Mouse (Mus musculus) bone marrow, adult 2 months (tissue): ENCODE measurements around the gene Rnase2b. TPM values are rescaled to one million over a fixed set of nuclear protein-coding genes. Genes with fewer than 3 reads are reported as not detected.

Experiments used
- H3K27ac ChIP-seq: fragments of 200-500 bp; 2 replicates; pipeline ENCODE4 v1.5.1; 2012; ENCODE audit warnings: low read depth, mild to moderate bottlenecking, control low read depth, inconsistent platforms, low read length; ENCODE audit not compliant: control insufficient read depth, poor library complexity, insufficient read depth
- H3K4me1 ChIP-seq: fragments of 200-500 bp; 2 replicates; pipeline ENCODE4 v1.6.1; 2011; ENCODE audit warnings: low read length; ENCODE audit not compliant: control insufficient read depth, insufficient read depth
- H3K4me3 ChIP-seq: fragments of 200-500 bp; replicated peaks from 2 replicates; pipeline ENCODE3; 2011; ENCODE audit warnings: mild to moderate bottlenecking, low read depth, low read length, control low read depth; ENCODE audit not compliant: control insufficient read depth
- CTCF ChIP-seq: fragments of 200-500 bp; IDR thresholded peaks from 2 replicates; pipeline ENCODE4 v1.5.1; 2011; ENCODE audit warnings: low read length, control low read depth; ENCODE audit not compliant: control insufficient read depth, insufficient read depth
- POLR2A ChIP-seq: fragments of 200-500 bp; IDR thresholded peaks from 2 replicates; pipeline ENCODE4 v1.6.1; 2011; ENCODE audit warnings: low read depth, mild to moderate bottlenecking, control low read depth, low read length, borderline replicate concordance; ENCODE audit not compliant: control insufficient read depth
- WGBS: fragments of 180-500 bp; shearing (Covaris S2); methylation state at CpG from one replicate; pipeline ENCODE4 v1.1.7; 2018; 5-methylcytosine and 5-hydroxymethylcytosine counted together
- polyA plus RNA-seq: library from polyadenylated mRNA; stranded (reverse); fragments of >200 nt; gene quantifications from 2 replicates; pipeline ENCODE4 v1.2.4, GENCODE M21; 2011; ENCODE audit warnings: low replicate concordance; ENCODE audit not compliant: missing spikeins, insufficient read depth, insufficient read length

Gene Rnase2b
- polyA plus RNA-seq, 1 experiment: not detected

DNA sequence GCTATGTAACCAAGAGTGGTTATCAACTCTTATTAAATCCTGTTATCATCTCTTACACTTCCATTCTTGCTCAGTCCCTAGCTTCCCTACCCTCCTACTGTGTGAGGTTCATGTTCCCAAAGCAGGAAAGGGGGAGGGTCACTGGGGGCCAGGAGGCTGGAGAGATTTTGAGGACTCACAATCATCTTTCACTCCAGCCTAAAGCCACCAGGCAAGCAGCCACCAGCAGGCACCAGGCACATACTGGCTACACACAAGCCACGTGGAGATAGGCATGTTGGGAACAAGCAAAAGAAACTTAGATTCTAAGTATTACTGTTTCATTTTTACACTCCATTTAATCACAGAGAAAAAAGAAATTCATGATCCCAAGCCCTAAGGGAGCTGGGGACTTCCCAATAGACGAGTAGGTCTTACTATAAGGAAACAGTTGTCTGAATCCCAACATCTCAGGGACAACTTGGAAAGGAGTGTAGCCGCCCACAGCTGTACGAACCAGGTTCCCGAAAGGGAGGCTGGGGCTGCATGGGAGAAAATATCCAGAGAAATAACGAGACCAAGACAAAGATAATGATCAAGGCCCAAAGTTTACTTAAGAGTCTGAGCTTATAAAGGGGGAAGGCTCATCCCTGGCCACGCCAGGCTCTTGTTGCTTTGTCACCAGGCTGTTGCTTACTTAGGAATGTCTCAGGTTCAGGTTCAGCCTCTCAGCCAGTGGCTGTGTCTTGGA is 30.8 kb upstream of the Rnase2b start:
- peak overlapping the region; percentile 43 for H3K27ac ChIP-seq
- no peak overlapping the region for H3K4me3 ChIP-seq
- H3K4me1 ChIP-seq: peaks cover 16% of the 10 kb centered on the region
- WGBS: 66% methylated on average over 7 of the region's 7 CpGs
- no peak for TF ChIP-seq CTCF

- TF ChIP-seq CTCF: no peak
- no peak for TF ChIP-seq POLR2A
- Histone ChIP-seq H3K4me1 (peaks cover 16% of the 10 kb centered on the region), H3K4me3 (no peak overlapping the region), H3K27ac (peak overlapping the region; percentile 59)
- 64% methylated on average over 4 of the region's 4 CpGs for WGBS
These were observed 29.7 kb upstream of the Rnase2b start for GRCm38 (mm10) chr14:51132372-51132771.

GRCm38 (mm10) chr14:51140342-51140741 is 21.7 kb upstream of the Rnase2b start:
- Histone ChIP-seq H3K4me3 (no peak overlapping the region), H3K4me1 (no peaks in the 10 kb centered on the region), H3K27ac (no peak overlapping the region)
- TF ChIP-seq POLR2A: no peak
- TF ChIP-seq CTCF: no peak
- 65% methylated on average over 2 of the region's 2 CpGs for WGBS

- no peak overlapping the region for H3K27ac ChIP-seq
These were observed 19.9 kb upstream of the Rnase2b start for GRCm38 (mm10) chr14:51142119-51142518.

GRCm38 (mm10) chr14:51142568-51142967 is 19.5 kb upstream of the Rnase2b start:
- Histone ChIP-seq H3K27ac (no peak overlapping the region), H3K4me3 (no peak overlapping the region), H3K4me1 (no peaks in the 10 kb centered on the region)
- TF ChIP-seq POLR2A: no peak
- no peak for TF ChIP-seq CTCF
- WGBS: 75% methylated on average over 3 of the region's 3 CpGs

More at GRCm38 (mm10) chr14:51142119-51142518, 19.9 kb upstream of the Rnase2b start:
- Histone ChIP-seq H3K4me3 (no peak overlapping the region), H3K4me1 (no peaks in the 10 kb centered on the region)
- 86% methylated on average over 4 of the region's 4 CpGs for WGBS
- TF ChIP-seq POLR2A (no peak), CTCF (no peak)

DNA sequence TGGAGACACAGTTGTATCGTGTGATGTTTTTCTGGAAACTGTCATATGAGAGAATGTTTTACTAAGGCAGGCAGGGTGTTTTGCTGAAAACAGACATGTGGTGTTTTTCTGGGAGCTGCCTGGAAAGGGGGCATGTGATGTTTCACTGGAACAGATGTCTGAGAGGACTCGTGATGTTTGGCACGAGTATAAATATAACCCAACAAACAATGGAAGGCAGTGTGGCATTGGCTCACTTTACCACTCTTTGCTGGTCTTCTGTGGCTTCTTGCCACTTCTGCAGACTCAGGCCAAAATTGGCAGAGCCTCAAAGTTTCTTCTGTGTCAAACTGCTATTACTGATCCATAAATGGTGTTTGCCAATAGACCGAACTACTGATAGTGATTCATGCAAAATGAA is 18.8 kb upstream of the Rnase2b start:
- WGBS: 73% methylated on average over 4 of the region's 4 CpGs
- TF ChIP-seq POLR2A (no peak), CTCF (no peak)
- H3K27ac ChIP-seq: peak overlapping the region; percentile 56
- H3K4me1 ChIP-seq: no peaks in the 10 kb centered on the region
- H3K4me3 ChIP-seq: no peak overlapping the region

DNA sequence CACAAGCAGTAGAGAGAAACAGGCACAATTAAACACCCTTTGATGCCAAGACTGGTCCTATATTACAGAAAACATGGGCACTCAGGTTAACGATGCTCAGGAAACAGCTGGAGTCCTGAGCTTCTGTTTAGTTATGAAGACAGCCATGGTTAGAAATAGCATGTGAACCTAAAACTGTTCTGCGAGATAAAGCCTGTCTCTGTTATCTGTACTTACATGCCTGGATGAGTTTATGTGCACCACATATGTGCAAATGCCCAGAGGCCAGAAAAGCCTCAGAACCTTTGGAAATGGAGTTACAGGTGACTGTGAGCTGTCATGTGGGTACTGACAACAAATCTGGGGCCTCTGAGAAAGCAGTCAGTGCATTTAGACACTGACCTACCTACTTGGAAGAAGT is 18.1 kb upstream of the Rnase2b start:
- 38% methylated on average over 2 of the region's 2 CpGs for WGBS
- Histone ChIP-seq H3K4me3 (no peak overlapping the region), H3K4me1 (no peaks in the 10 kb centered on the region), H3K27ac (no peak overlapping the region)
- TF ChIP-seq POLR2A: no peak

DNA sequence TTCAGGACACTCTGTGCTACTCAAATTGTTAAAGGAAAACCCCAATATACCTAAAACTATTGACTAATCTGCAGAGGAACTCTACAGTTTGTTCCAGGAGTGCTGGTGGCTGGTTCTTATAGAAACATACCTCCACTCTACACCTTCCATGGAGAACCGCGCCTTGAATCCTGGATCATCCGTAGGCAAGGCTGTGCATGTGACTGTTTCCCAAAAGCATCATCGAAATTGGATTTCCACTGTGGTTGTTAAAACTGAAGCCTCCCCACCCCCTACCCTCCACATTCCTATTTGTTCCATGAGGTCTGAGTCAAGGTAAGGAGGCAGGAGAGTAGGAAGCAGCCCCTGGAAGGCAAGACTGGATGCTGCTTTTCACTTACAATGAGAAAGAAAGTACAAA is 17.6 kb upstream of the Rnase2b start:
- Histone ChIP-seq H3K4me1 (no peaks in the 10 kb centered on the region; the same call in 1 of the 2 replicates), H3K4me3 (no peak overlapping the region), H3K27ac (no peak overlapping the region)
- WGBS: 93% methylated on average over 4 of the region's 4 CpGs
- no peak for TF ChIP-seq POLR2A
- TF ChIP-seq CTCF: no peak

DNA sequence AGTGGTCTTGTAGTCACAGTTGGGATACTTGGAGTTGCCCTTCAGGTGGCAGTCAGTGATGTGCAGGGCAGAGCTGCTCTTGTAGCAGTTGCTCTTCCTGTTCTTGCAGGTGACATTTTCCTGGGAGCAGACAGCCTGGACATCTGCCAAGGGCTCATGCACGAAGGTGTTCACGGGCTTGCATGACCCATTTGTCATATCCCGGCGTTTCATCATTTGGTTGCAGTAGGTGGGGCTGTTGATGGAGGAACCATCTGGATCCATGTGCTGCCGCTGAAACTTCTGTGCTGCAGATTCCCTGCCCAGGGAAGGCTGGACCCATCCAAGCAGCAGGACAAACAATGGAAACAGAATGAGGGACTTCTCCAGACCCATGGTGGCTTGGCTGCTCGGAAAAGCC is 16.5 kb upstream of the Rnase2b start:
- no peaks in the 10 kb centered on the region; the same call in 1 of the 2 replicates for H3K4me1 ChIP-seq
- 86% methylated on average over 6 of the region's 6 CpGs for WGBS
- H3K27ac ChIP-seq: no peak overlapping the region
- H3K4me3 ChIP-seq: no peak overlapping the region
- no peak for TF ChIP-seq POLR2A
- no peak for TF ChIP-seq CTCF
